Mouse (Mus musculus) cerebellum, adult 2 months (tissue): ENCODE measurements at regions not wholly inside any gene's neighbourhood (a gene's known extent, or its start where the extent isn't known, plus 50 kb on each side); places are given as distances from the start of the nearest gene placed in this dataset.

Experiments
- DNase-seq, 2 experiments: peaks; one replicate each; pipeline ENCODE4 v3.0.0; 2021
- H3K27ac ChIP-seq: fragments of 200-500 bp; 2 replicates; pipeline ENCODE4 v1.5.1; 2012; ENCODE audit warnings: low read length, control low read depth, inconsistent platforms; ENCODE audit not compliant: insufficient read depth
- H3K27me3 ChIP-seq: fragments of 200-500 bp; 2 replicates; pipeline ENCODE4 v1.6.1; 2012; ENCODE audit warnings: inconsistent platforms, mild to moderate bottlenecking, low read length, moderate library complexity; ENCODE audit not compliant: control insufficient read depth, insufficient read depth
- H3K4me1 ChIP-seq: fragments of 200-500 bp; 2 replicates; pipeline ENCODE4 v1.6.1; 2011; ENCODE audit warnings: low read length; ENCODE audit not compliant: control insufficient read depth, insufficient read depth
- H3K4me3 ChIP-seq: fragments of 200-500 bp; replicated peaks from 2 replicates; pipeline ENCODE3; 2011; ENCODE audit warnings: mild to moderate bottlenecking, low read depth, low read length, control low read depth; ENCODE audit not compliant: insufficient read depth
- CTCF ChIP-seq: fragments of 200-500 bp; IDR thresholded peaks from 2 replicates; pipeline ENCODE4 v1.5.1; 2011; ENCODE audit warnings: low read depth, mild to moderate bottlenecking, control low read depth, low read length, moderate library complexity, borderline replicate concordance; ENCODE audit not compliant: insufficient read depth
- POLR2A ChIP-seq: fragments of 200-500 bp; IDR thresholded peaks from 2 replicates; pipeline ENCODE4 v1.6.1; 2011; ENCODE audit warnings: low read length, control low read depth, borderline replicate concordance; ENCODE audit not compliant: insufficient read depth
- WGBS: fragments of 180-500 bp; shearing (Covaris S2); methylation state at CpG from one replicate; pipeline ENCODE4 v1.1.7; 2018; 5-methylcytosine and 5-hydroxymethylcytosine counted together

DNA sequence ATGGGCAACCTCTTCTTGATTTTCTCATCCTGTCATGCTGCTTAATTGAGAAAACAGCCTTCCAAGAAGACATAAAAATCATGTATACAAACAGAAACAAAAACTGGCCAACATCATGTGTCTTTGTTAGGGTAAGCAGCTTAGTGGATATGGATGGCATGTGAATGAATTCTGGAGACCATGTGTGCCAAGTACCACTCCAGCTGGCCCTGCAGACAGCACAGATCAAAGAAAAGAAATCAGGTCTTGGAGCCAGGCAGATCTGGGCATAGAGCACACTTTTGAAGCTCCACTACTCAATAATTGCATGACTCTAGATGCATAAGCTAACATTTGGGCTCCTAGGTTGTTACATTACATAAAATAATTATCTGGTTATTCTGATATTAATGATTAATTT lies 1330.5 kb downstream of the Defb40 start:
- Histone ChIP-seq H3K27ac (no peak overlapping the region), H3K4me1 (no peaks in the 10 kb centered on the region), H3K4me3 (no peak overlapping the region), H3K27me3 (no peaks in the 10 kb centered on the region)
- no peak for TF ChIP-seq POLR2A
- no peak for TF ChIP-seq CTCF
- no peak for DNase-seq

DNA sequence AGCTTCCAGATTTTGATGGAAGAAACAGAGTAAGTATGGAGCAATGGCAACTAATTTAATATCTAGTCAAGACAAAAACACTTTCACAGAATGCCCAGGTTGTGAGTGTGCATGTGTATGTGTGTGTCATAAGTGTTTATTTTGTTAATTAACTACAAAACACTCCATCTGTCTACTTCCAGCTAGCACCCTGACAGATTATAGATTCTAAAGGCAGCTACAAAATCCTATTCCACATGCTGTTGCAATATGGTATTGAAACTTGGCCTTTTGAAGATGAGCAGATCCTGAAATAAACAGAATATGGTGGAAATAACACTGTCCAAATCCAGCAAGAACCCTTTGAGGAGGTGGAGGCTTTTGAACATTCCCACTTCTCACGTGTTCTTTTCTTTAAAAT lies 1356.9 kb downstream of the Defb40 start:
- WGBS, result 64% methylated on average over 1 of the region's 1 CpGs
- Histone ChIP-seq H3K4me1 (no peaks in the 10 kb centered on the region), H3K27me3 (no peaks in the 10 kb centered on the region), H3K27ac (no peak overlapping the region), H3K4me3 (no peak overlapping the region)
- TF ChIP-seq POLR2A, result no peak
- TF ChIP-seq CTCF, result no peak
- no peak for DNase-seq

DNA sequence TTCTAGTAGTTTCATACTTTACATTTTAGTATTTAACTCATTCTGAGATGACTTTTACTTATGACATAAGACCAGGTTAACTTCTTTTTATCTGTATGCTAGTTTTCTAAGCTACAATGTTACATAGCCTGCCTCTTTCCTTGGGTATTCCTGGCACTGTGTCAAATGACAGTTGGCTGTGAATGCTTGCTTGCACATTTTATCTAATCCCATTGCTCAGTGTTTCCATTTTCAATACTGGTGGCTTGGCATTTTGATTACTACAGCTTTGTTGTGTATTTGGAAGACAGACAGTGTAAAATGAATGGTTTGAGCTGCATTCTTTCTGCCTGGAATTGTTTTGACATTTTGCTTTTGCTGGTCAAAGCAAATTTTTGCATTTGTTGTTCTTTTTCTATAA lies 1359.2 kb downstream of the Defb40 start:
- DNase-seq, result peak in 1 of 2 experiments; percentile 22
- Histone ChIP-seq H3K27ac (no peak overlapping the region), H3K4me1 (no peaks in the 10 kb centered on the region), H3K27me3 (no peaks in the 10 kb centered on the region), H3K4me3 (no peak overlapping the region)
- TF ChIP-seq CTCF, result no peak
- no peak for TF ChIP-seq POLR2A

DNA sequence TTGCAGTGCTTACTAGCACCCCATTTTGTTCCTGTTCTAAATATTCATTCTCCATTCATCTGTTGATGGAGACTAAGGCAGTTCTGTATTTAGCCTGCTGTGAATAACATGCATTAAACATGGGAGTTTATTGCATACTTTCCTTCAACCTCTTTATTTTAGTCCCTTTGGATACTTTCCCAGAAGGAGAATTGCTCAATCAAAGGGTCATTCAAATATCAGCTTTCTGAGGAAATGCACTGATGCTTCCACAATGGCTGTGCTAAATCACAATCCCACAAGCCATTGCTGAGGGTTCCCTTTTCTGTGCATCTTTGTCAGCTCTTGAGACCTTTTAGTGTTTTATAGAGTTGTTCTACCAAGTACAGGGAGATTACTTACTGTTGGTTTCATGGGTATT lies 1359.9 kb downstream of the Defb40 start:
- TF ChIP-seq POLR2A, result no peak
- no peak for TF ChIP-seq CTCF
- H3K27me3 ChIP-seq, result no peaks in the 10 kb centered on the region

DNA sequence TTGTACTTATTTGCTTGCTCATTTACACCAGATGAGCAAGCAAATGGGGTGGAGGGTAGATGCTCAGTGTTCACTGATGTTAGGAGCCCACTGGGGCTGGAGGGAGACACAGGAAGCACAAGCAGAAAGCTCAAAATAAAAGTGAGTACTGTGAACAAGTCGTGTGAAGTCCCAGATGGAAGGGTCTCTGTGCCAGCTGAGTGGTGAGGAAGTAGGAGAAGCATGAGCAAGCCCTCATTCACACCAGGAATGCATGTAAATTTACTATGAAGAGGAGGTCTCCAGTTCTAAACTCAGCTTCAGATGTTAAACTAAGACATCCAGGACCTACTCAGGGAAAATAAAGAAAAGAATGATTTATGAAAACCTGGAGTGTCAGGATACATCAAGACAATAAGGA lies 1375.2 kb downstream of the Defb40 start:
- DNase-seq, result no peak

More for the DNA sequence above, 1359.9 kb downstream of the Defb40 start:
- DNase-seq, result no peak
- no peak overlapping the region for H3K27ac ChIP-seq
- no peak overlapping the region for H3K4me3 ChIP-seq
- H3K4me1 ChIP-seq, result no peaks in the 10 kb centered on the region

GRCm38 (mm10) chr8:17598736-17599135 lies 1379.3 kb downstream of the Defb40 start:
- H3K27ac ChIP-seq, result no peak overlapping the region
- no peak for DNase-seq
- H3K4me3 ChIP-seq, result no peak overlapping the region
- H3K4me1 ChIP-seq, result no peaks in the 10 kb centered on the region
- H3K27me3 ChIP-seq, result no peaks in the 10 kb centered on the region
- no peak for TF ChIP-seq CTCF
- no peak for TF ChIP-seq POLR2A
- 90% methylated on average over 4 of the region's 4 CpGs for WGBS

More for the DNA sequence above, 1375.2 kb downstream of the Defb40 start:
- no peaks in the 10 kb centered on the region for H3K27me3 ChIP-seq
- 15% methylated on average over 1 of the region's 1 CpGs for WGBS
- H3K4me1 ChIP-seq, result no peaks in the 10 kb centered on the region
- no peak overlapping the region for H3K4me3 ChIP-seq
- H3K27ac ChIP-seq, result no peak overlapping the region
- no peak for TF ChIP-seq POLR2A

DNA sequence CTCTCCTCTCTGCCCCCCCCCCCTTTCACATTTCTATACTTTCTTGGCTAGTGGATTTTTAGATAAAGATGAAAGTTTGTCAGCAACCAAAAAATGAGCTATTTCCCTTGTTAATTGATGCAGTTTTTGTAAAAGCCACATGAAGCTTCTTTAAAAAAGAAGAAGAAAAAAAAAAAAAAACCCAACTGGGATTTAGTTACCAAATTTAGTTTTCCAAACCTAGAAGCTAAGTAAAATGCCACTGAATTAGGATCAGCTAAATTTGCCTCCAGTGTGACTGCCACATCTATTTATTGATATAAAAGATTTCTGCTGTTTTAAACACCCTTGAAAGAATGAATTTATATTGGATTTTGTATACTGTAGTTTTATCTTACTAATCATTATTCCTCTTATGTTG lies 1381.5 kb downstream of the Defb40 start:
- no peak for DNase-seq
- Histone ChIP-seq H3K4me1 (no peaks in the 10 kb centered on the region), H3K27me3 (no peaks in the 10 kb centered on the region), H3K27ac (no peak overlapping the region), H3K4me3 (no peak overlapping the region)
- no peak for TF ChIP-seq POLR2A

DNA sequence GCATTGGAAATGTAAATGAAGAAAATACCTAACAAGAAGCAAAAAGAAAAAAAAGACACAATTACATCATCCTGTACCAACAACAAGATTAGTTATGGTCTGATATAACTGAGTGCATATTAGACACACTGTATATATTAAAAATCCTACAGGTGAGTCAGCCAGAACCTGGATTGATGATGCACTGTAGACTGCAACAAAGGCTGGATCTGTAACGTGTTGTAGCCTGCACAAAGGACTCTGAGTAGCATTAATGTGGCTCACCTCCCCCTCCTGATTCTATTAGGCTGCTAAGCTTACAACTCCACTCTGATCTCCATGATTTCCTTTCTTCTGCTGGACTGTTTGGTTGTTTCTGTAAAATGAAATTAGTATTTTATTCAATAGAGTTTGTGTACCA lies 1383.4 kb downstream of the Defb40 start:
- no peak overlapping the region for H3K4me3 ChIP-seq
- WGBS, result 69% methylated on average over 1 of the region's 1 CpGs
- no peak overlapping the region for H3K27ac ChIP-seq
- no peak for TF ChIP-seq CTCF
- TF ChIP-seq POLR2A, result no peak
- H3K27me3 ChIP-seq, result no peaks in the 10 kb centered on the region
- no peak for DNase-seq
- H3K4me1 ChIP-seq, result no peaks in the 10 kb centered on the region

DNA sequence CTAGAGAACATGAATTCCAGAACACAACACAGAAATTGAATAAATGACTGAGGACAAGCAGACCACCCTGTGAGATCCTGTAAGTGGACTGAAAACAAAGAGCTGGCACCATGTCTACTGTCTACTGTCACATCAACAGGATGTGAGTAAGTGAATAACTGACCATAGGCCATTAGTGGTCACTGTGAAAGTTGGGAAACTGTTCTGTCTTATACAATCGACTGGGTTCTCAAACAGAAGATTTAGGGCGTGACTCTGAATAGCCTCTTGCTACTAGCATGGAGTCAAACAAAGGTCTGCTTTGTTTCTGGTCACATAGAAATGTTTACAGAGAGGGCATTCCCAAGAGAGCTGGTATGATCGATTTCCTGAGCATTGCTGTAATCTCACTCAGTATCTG lies 1387.9 kb downstream of the Defb40 start:
- 79% methylated on average over 3 of the region's 3 CpGs for WGBS
- TF ChIP-seq CTCF (no peak), POLR2A (no peak)
- no peak overlapping the region for H3K27ac ChIP-seq
- H3K27me3 ChIP-seq, result no peaks in the 10 kb centered on the region; the same call in 1 of the 2 replicates
- DNase-seq, result no peak
- H3K4me3 ChIP-seq, result no peak overlapping the region
- no peaks in the 10 kb centered on the region for H3K4me1 ChIP-seq
